Mouse (Mus musculus): ENCODE measurements at regions not wholly inside any gene's neighbourhood (a gene's known extent, or its start where the extent isn't known, plus 50 kb on each side); places are given as distances from the start of the nearest gene placed in this dataset.

DNA sequence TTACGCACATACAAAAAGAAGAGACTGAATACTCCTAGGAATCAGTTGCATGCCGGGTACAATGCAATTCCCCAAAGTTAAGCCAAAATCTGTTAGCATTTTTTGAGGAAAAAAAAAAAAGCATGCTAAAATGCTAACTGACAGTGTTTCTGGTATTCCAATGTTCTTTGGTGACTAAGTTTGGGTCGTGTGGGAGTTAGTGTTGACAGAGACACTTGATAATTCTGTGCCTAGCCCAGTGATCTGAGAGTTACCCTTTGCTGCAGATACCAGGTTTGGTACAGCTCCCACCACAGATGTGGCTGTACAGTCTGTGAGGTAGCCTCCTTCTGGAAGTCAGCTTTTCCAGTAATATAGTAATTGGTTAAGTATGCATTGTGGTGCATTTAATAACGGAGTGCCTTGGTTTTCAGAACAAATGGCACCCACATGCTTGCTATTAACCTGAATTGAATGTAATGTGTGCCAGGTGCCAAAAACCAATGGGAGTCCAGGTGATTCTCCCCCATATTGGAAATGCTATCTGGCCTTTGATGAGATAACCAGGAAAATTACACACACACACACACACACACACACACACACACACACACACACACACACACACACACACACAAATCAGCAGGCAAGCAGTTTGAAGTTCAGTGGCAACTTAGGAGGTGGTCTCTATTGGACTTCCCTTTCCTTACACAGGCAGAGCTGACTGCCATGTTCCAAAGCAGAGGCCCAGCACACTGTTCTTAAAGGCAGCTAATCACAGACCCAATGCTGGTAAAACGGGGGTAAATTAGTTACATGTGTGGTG is 61.9 kb upstream of the Adamts3 start:
- TF ChIP-seq HCFC1 (IDR thresholded peaks at IDR 0.05; ENCODE audit: borderline replicate concordance, insufficient read depth, low read length), result no peak
- TF ChIP-seq ZNF384 (IDR thresholded peaks at IDR 0.05; ENCODE audit: low read depth, low read length), result no peak
- no peak for TF ChIP-seq ZC3H11A (IDR thresholded peaks at IDR 0.05; ENCODE audit: borderline replicate concordance, low read depth, low read length)
- TF ChIP-seq CHD2 (IDR thresholded peaks at IDR 0.05; ENCODE audit: low read depth, low read length), result no peak
- TF ChIP-seq MAFK (IDR thresholded peaks at IDR 0.05; ENCODE audit: insufficient read depth, low read depth, low read length), result no peak
- no peak overlapping the region for H3K4me3 ChIP-seq (ENCODE audit: insufficient read depth in 1 of 2, low read depth in 1 of 2, low read length in 2 of 2, poor library complexity in 1 of 2, severe bottlenecking in 1 of 2)
- H3K4me1 ChIP-seq (ENCODE audit: control insufficient read depth in 2 of 2, insufficient read depth in 2 of 2, low read length in 2 of 2, poor library complexity in 1 of 2), result no peaks in the 10 kb centered on the region
- no peak for DNase-seq (ENCODE audit: low read depth, low spot score)
- H3K9ac ChIP-seq (ENCODE audit: insufficient read depth, low read depth, low read length, poor library complexity, severe bottlenecking), result no peak overlapping the region
- no peaks in the 10 kb centered on the region for H3K9me3 ChIP-seq (ENCODE audit: control insufficient read depth, insufficient read depth, low read depth, low read length)
- in situ Hi-C loops (cut with MboI; ENCODE audit: low sequenced_read_pairs in 2 of 2, unreplicated experiment in 2 of 2), result no loop called here
- no peak overlapping the region for H3K27ac ChIP-seq (ENCODE audit: insufficient read depth, low read depth, low read length, poor library complexity, severe bottlenecking)
- H3K36me3 ChIP-seq (ENCODE audit: control insufficient read depth, insufficient read depth, low read length, poor library complexity, severe bottlenecking), result no peaks in the 10 kb centered on the region

DNA sequence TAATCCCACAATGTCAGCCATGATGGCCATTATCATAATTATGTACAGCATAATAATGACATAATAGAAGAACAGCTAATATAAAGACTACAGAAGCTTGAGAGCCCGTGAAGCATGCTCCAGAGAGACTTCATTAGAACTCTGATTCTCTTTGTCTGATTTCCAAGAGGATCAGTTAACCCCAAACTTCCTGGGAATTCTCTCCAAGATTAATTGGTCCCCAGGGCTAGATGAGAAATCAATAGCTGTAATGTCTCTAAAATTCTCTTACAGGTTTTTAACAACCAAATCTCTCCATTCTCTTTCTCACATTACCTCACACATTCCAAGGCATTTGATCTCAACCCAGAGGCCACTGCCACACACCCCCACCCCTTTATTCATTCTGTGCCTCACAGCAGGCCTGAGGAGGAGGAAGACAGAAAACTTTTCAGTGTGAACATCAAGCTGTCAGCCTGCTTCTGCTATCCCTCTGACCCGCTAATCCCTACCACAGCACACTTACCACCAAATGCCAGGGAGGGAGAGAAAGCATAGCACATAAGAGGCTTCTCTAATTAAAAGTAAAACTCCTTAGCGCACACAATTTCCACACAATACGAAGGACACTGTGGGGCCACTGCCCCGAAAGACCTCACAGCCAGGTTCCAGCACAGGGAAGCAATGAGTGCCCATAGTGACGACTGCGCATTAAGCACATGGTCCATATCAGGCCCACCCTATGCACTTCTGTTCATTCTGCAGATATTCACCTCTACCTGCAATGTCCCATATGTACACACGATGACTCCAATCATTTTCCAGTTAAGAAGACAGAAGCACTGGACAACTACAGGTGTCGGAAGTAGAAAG is 60.4 kb upstream of the Adamts3 start:
- no peak for TF ChIP-seq MAFK (IDR thresholded peaks at IDR 0.05; ENCODE audit: insufficient read depth, low read depth, low read length)
- TF ChIP-seq HCFC1 (IDR thresholded peaks at IDR 0.05; ENCODE audit: borderline replicate concordance, insufficient read depth, low read length), result no peak
- no peak for TF ChIP-seq CHD2 (IDR thresholded peaks at IDR 0.05; ENCODE audit: low read depth, low read length)
- TF ChIP-seq ZNF384 (IDR thresholded peaks at IDR 0.05; ENCODE audit: low read depth, low read length), result no peak
- no peak for TF ChIP-seq ZC3H11A (IDR thresholded peaks at IDR 0.05; ENCODE audit: borderline replicate concordance, low read depth, low read length)
- no peak overlapping the region for H3K4me3 ChIP-seq (ENCODE audit: insufficient read depth in 1 of 2, low read depth in 1 of 2, low read length in 2 of 2, poor library complexity in 1 of 2, severe bottlenecking in 1 of 2)
- H3K36me3 ChIP-seq (ENCODE audit: control insufficient read depth, insufficient read depth, low read length, poor library complexity, severe bottlenecking), result no peaks in the 10 kb centered on the region
- no peaks in the 10 kb centered on the region for H3K9me3 ChIP-seq (ENCODE audit: control insufficient read depth, insufficient read depth, low read depth, low read length)
- H3K27ac ChIP-seq (ENCODE audit: insufficient read depth, low read depth, low read length, poor library complexity, severe bottlenecking), result no peak overlapping the region
- in situ Hi-C loops (cut with MboI; ENCODE audit: low sequenced_read_pairs in 2 of 2, unreplicated experiment in 2 of 2), result no loop called here
- no peaks in the 10 kb centered on the region for H3K4me1 ChIP-seq (ENCODE audit: control insufficient read depth in 2 of 2, insufficient read depth in 2 of 2, low read length in 2 of 2, poor library complexity in 1 of 2)
- DNase-seq (ENCODE audit: low read depth, low spot score), result no peak
- no peak overlapping the region for H3K9ac ChIP-seq (ENCODE audit: insufficient read depth, low read depth, low read length, poor library complexity, severe bottlenecking)

DNA sequence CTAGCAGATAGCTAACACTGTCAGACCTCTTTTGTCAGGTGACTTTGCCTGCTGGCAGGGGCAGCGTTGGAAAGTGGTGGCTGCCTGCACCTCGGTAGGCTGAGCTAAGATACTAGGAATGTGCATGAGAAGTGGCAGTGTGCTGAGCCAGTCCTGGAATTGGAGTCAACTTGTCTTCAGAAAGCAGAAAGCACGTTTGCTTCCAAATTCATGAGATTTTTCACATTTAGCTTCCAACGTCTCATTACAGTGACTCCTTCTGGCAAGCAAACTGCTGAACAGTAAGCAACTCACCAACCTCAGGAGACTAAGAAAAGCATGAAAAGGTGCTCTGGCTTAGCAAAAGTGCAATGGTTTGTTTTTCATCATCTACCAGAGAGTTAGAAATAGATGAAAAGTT is 59.1 kb upstream of the Adamts3 start:
- in situ Hi-C loops (cut with MboI; ENCODE audit: low sequenced_read_pairs in 2 of 2, unreplicated experiment in 2 of 2), result no loop called here
- H3K27ac ChIP-seq (ENCODE audit: insufficient read depth, low read depth, low read length, poor library complexity, severe bottlenecking), result no peak overlapping the region
- no peaks in the 10 kb centered on the region for H3K9me3 ChIP-seq (ENCODE audit: control insufficient read depth, insufficient read depth, low read depth, low read length)
- H3K9ac ChIP-seq (ENCODE audit: insufficient read depth, low read depth, low read length, poor library complexity, severe bottlenecking), result no peak overlapping the region
- no peak overlapping the region for H3K4me3 ChIP-seq (ENCODE audit: insufficient read depth in 1 of 2, low read depth in 1 of 2, low read length in 2 of 2, poor library complexity in 1 of 2, severe bottlenecking in 1 of 2)
- H3K4me1 ChIP-seq (ENCODE audit: control insufficient read depth in 2 of 2, insufficient read depth in 2 of 2, low read length in 2 of 2, poor library complexity in 1 of 2), result no peaks in the 10 kb centered on the region
- no peaks in the 10 kb centered on the region for H3K36me3 ChIP-seq (ENCODE audit: control insufficient read depth, insufficient read depth, low read length, poor library complexity, severe bottlenecking)
- DNase-seq (ENCODE audit: low read depth, low spot score), result no peak
- TF ChIP-seq ZNF384 (IDR thresholded peaks at IDR 0.05; ENCODE audit: low read depth, low read length) (no peak), ZC3H11A (IDR thresholded peaks at IDR 0.05; ENCODE audit: borderline replicate concordance, low read depth, low read length) (no peak), CHD2 (IDR thresholded peaks at IDR 0.05; ENCODE audit: low read depth, low read length) (no peak), HCFC1 (IDR thresholded peaks at IDR 0.05; ENCODE audit: borderline replicate concordance, insufficient read depth, low read length) (no peak), MAFK (IDR thresholded peaks at IDR 0.05; ENCODE audit: insufficient read depth, low read depth, low read length) (no peak)

DNA sequence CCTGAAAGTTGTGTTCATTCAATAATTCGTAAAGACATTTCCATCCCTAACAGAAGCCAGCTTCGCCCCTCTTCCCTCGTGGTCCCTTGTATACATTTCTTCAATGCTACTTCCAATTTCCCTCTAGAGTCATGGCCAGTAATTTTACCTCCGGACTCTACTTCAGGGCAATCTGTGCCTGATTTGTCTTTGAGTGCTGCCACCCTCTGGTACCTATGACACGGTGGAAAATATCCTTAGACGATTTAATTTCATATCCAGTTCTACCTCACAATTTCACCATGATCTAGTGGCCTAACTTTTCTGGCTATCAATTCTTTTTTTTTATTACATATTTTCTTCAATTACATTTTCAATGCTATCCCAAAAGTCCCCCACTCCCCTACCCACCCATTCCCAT is 49.9 kb upstream of the Adamts3 start:
- Histone ChIP-seq H3K9me3 (ENCODE audit: control insufficient read depth, insufficient read depth, low read depth, low read length) (no peaks in the 10 kb centered on the region), H3K4me1 (ENCODE audit: control insufficient read depth in 2 of 2, insufficient read depth in 2 of 2, low read length in 2 of 2, poor library complexity in 1 of 2) (no peaks in the 10 kb centered on the region), H3K36me3 (ENCODE audit: control insufficient read depth, insufficient read depth, low read length, poor library complexity, severe bottlenecking) (no peaks in the 10 kb centered on the region), H3K27ac (ENCODE audit: insufficient read depth, low read depth, low read length, poor library complexity, severe bottlenecking) (no peak overlapping the region), H3K4me3 (ENCODE audit: insufficient read depth in 1 of 2, low read depth in 1 of 2, low read length in 2 of 2, poor library complexity in 1 of 2, severe bottlenecking in 1 of 2) (no peak overlapping the region), H3K9ac (ENCODE audit: insufficient read depth, low read depth, low read length, poor library complexity, severe bottlenecking) (no peak overlapping the region)
- in situ Hi-C loops (cut with MboI; ENCODE audit: low sequenced_read_pairs in 2 of 2, unreplicated experiment in 2 of 2), result no loop called here
- TF ChIP-seq ZC3H11A (IDR thresholded peaks at IDR 0.05; ENCODE audit: borderline replicate concordance, low read depth, low read length) (no peak), MAFK (IDR thresholded peaks at IDR 0.05; ENCODE audit: insufficient read depth, low read depth, low read length) (no peak), HCFC1 (IDR thresholded peaks at IDR 0.05; ENCODE audit: borderline replicate concordance, insufficient read depth, low read length) (no peak), CHD2 (IDR thresholded peaks at IDR 0.05; ENCODE audit: low read depth, low read length) (no peak), ZNF384 (IDR thresholded peaks at IDR 0.05; ENCODE audit: low read depth, low read length) (no peak)
- no peak for DNase-seq (ENCODE audit: low read depth, low spot score)
